Mouse (Mus musculus) bone marrow macrophage, adult 2 months (primary cell): Measurements from ENCODE around the gene Pax1. TPM values are rescaled to one million over a fixed set of nuclear protein-coding genes. Genes with fewer than 3 reads are reported as not detected.

Source experiments
- H3K27ac ChIP-seq: 2 replicates; pipeline ENCODE4 v1.5.1; 2012; ENCODE audit warnings: low read depth, low read length; ENCODE audit not compliant: insufficient read depth
- H3K4me1 ChIP-seq: 2 replicates; pipeline ENCODE4 v1.6.1; 2012; ENCODE audit warnings: low read length; ENCODE audit not compliant: control insufficient read depth, insufficient read depth
- H3K4me3 ChIP-seq: 2 replicates; pipeline ENCODE4 v1.5.1; 2012; ENCODE audit warnings: mild to moderate bottlenecking, low read length, moderate library complexity; ENCODE audit not compliant: insufficient read depth
- CTCF ChIP-seq: IDR thresholded peaks from 2 replicates; pipeline ENCODE4 v1.5.1; 2012; ENCODE audit warnings: low read depth, mild to moderate bottlenecking, low read length, moderate library complexity
- POLR2A ChIP-seq: IDR thresholded peaks from 2 replicates; pipeline ENCODE4 v1.6.1; 2012; ENCODE audit warnings: mild to moderate bottlenecking, low read depth, low read length, borderline replicate concordance
- polyA plus RNA-seq: library from polyadenylated mRNA; stranded (reverse); fragments of >200 nt; gene quantifications from 2 replicates; pipeline ENCODE4 v1.2.4, GENCODE M21; 2012; ENCODE audit not compliant: missing spikeins, insufficient read depth, insufficient read length

Gene Pax1
- polyA plus RNA-seq, 1 experiment = not detected

GRCm38 (mm10) chr2:147363401-147364130 is 1.8 kb downstream of the Pax1 start:
- TF ChIP-seq POLR2A = no peak
- no peak for TF ChIP-seq CTCF
- no peak overlapping the region for H3K27ac ChIP-seq

GRCm38 (mm10) chr2:147364198-147364597 is 2.5 kb downstream of the Pax1 start:
- H3K27ac ChIP-seq = no peak overlapping the region
- TF ChIP-seq POLR2A = no peak
- no peak for TF ChIP-seq CTCF
- H3K4me3 ChIP-seq = no peak overlapping the region
- H3K4me1 ChIP-seq = no peaks in the 10 kb centered on the region

More at GRCm38 (mm10) chr2:147363401-147364130, 1.8 kb downstream of the Pax1 start:
- H3K4me1 ChIP-seq = no peaks in the 10 kb centered on the region
- no peak overlapping the region for H3K4me3 ChIP-seq

GRCm38 (mm10) chr2:147364982-147365907 is 3.5 kb downstream of the Pax1 start:
- TF ChIP-seq POLR2A (no peak), CTCF (no peak)
- H3K4me3 ChIP-seq = no peak overlapping the region
- no peak overlapping the region for H3K27ac ChIP-seq

GRCm38 (mm10) chr2:147365908-147366630 is 4.3 kb downstream of the Pax1 start:
- Histone ChIP-seq H3K4me1 (no peaks in the 10 kb centered on the region), H3K27ac (no peak overlapping the region), H3K4me3 (no peak overlapping the region)
- TF ChIP-seq CTCF (no peak), POLR2A (no peak)

More at GRCm38 (mm10) chr2:147364982-147365907, 3.5 kb downstream of the Pax1 start:
- no peaks in the 10 kb centered on the region for H3K4me1 ChIP-seq

- Histone ChIP-seq H3K27ac (no peak overlapping the region), H3K4me1 (no peaks in the 10 kb centered on the region), H3K4me3 (no peak overlapping the region)
- TF ChIP-seq POLR2A = no peak
These were observed 5.6 kb downstream of the Pax1 start for GRCm38 (mm10) chr2:147367246-147367820.

GRCm38 (mm10) chr2:147367911-147368591 is 6.3 kb downstream of the Pax1 start:
- no peaks in the 10 kb centered on the region for H3K4me1 ChIP-seq
- no peak overlapping the region for H3K4me3 ChIP-seq
- H3K27ac ChIP-seq = no peak overlapping the region
- no peak for TF ChIP-seq POLR2A
- no peak for TF ChIP-seq CTCF

GRCm38 (mm10) chr2:147369561-147369960 is 7.8 kb downstream of the Pax1 start:
- no peaks in the 10 kb centered on the region for H3K4me1 ChIP-seq
- TF ChIP-seq CTCF (no peak), POLR2A (no peak)
- H3K27ac ChIP-seq = no peak overlapping the region
- no peak overlapping the region for H3K4me3 ChIP-seq

GRCm38 (mm10) chr2:147370091-147370490 is 8.4 kb downstream of the Pax1 start:
- H3K27ac ChIP-seq = no peak overlapping the region
- TF ChIP-seq POLR2A (no peak), CTCF (no peak)
- no peaks in the 10 kb centered on the region for H3K4me1 ChIP-seq
- no peak overlapping the region for H3K4me3 ChIP-seq

- no peak overlapping the region for H3K27ac ChIP-seq
- TF ChIP-seq POLR2A = no peak
- TF ChIP-seq CTCF = no peak
- no peaks in the 10 kb centered on the region for H3K4me1 ChIP-seq
- H3K4me3 ChIP-seq = no peak overlapping the region
These were observed 9.6 kb downstream of the Pax1 start for GRCm38 (mm10) chr2:147371289-147371688.
